Mouse (Mus musculus): ENCODE measurements around the gene Mecom.

DNA sequence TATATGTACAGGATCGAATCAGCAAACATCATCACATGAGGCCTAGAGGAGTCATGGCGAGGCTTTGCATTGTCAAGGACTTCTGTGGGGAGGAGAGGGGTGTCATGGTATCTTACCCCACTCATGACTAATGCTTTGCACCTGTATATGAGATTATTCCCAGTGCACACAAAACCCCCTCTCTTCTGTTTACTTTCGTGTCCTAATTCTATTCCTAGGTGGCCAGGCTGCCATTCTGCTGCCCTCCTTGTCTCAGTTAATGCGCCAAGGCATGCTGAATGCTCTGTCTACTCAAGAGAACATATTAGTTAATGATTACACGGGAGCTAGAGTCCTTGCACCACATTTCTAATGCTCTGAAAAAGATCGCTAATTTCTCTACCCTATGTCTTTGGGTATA, 412.0 kb downstream of the Mecom start:
- TF ChIP-seq CTCF (IDR thresholded peaks at IDR 0.05; ENCODE audit: borderline replicate concordance, insufficient read depth, low read depth, low read length) (no peak), POLR2A (IDR thresholded peaks at IDR 0.05; ENCODE audit: borderline replicate concordance, insufficient read depth, low read length) (no peak)
